Mouse (Mus musculus) forebrain, embryonic 12.5 days (tissue): ENCODE data around the gene Muc1. TPM values are rescaled to one million over a fixed set of nuclear protein-coding genes. Genes with fewer than 3 reads are reported as not detected.

Experiments
- ATAC-seq: fragments of 200-750 bp; cut with Nextera tagmentation; 2 replicates; pipeline ENCODE4 v1.8.0; 2017; ENCODE audit warnings: moderate TSS enrichment; ENCODE audit not compliant: low FRiP score
- H3K27ac ChIP-seq: fragments of 300-500 bp; sonication (generic); 2 replicates; pipeline ENCODE4 v1.5.1; 2016; ENCODE audit warnings: mild to moderate bottlenecking
- H3K27me3 ChIP-seq: fragments of 300-500 bp; sonication (generic); 2 replicates; pipeline ENCODE4 v1.6.1; 2016; ENCODE audit warnings: mild to moderate bottlenecking
- H3K36me3 ChIP-seq: fragments of 300-500 bp; sonication (generic); replicated peaks from 2 replicates; pipeline ENCODE4 v1.6.1; 2016; ENCODE audit warnings: mild to moderate bottlenecking
- H3K4me1 ChIP-seq: fragments of 300-500 bp; sonication (generic); 2 replicates; pipeline ENCODE4 v1.6.1; 2016
- H3K4me2 ChIP-seq: fragments of 300-500 bp; sonication (generic); 2 replicates; pipeline ENCODE4 v1.6.1; 2016; ENCODE audit warnings: mild to moderate bottlenecking, moderate library complexity
- H3K4me3 ChIP-seq: fragments of 300-500 bp; sonication (generic); replicated peaks from 2 replicates; pipeline ENCODE4 v1.5.1; 2016; ENCODE audit warnings: mild to moderate bottlenecking
- H3K9ac ChIP-seq: fragments of 300-500 bp; sonication (generic); 2 replicates; pipeline ENCODE4 v1.6.1; 2016; ENCODE audit warnings: mild to moderate bottlenecking
- H3K9me3 ChIP-seq: fragments of 300-500 bp; sonication (generic); 2 replicates; pipeline ENCODE4 v1.6.1; 2016
- WGBS: fragments of 180-500 bp; shearing (Covaris S2); methylation state at CpG from one replicate; pipeline ENCODE4 v1.1.7; 2016; 5-methylcytosine and 5-hydroxymethylcytosine counted together
- microRNA counts: library from miRNA; unstranded; fragments of <30 nt; microRNA quantifications from one replicate; lab custom pipeline; 2017
- microRNA-seq: library from miRNA; unstranded; fragments of <30 nt; microRNA quantifications from one replicate; pipeline ENCODE4, GENCODE M21; 2017
- polyA plus RNA-seq: library from polyadenylated mRNA; unstranded; fragments of >200 nt; fragmentation: Nextera tagmentation; extraction: Ambion mirVana; gene quantifications from 2 replicates; pipeline ENCODE4 v1.2.1, GENCODE M21; 2016

Gene Muc1
- polyA plus RNA-seq, 1 experiment from 2014 or later: 4.7 TPM

- Histone ChIP-seq H3K27me3 (peaks cover 53% of the 10 kb centered on the region), H3K4me2 (peak overlapping the region; percentile 87), H3K9me3 (no peaks in the 10 kb centered on the region), H3K36me3 (no peaks in the 10 kb centered on the region), H3K9ac (peak overlapping the region; percentile 52), H3K4me3 (peak overlapping the region; percentile 45), H3K27ac (peak overlapping the region; percentile 61; the same call in 1 of the 2 replicates), H3K4me1 (peaks cover 43% of the 10 kb centered on the region)
- 2% methylated on average over 35 of the region's 35 CpGs for WGBS
- peak; percentile 71 for ATAC-seq
These were observed 50.5 kb downstream of the Muc1 start for GRCm38 (mm10) chr3:89279153-89279890.

GRCm38 (mm10) chr3:89280050-89280605, 51.3 kb downstream of the Muc1 start:
- peak overlapping the region; percentile 61; the same call in 1 of the 2 replicates for H3K27ac ChIP-seq

GRCm38 (mm10) chr3:89280606-89281511, 52.0 kb downstream of the Muc1 start, which contains the start of gene Efna1:
Efna1 (minus strand) TSS chr3:89281142.
- Histone ChIP-seq H3K36me3 (no peaks in the 10 kb centered on the region), H3K9me3 (no peaks in the 10 kb centered on the region), H3K27me3 (peaks cover 57% of the 10 kb centered on the region), H3K4me3 (peak within 1 kb of the TSS; percentile 45), H3K4me1 (peaks cover 43% of the 10 kb centered on the region), H3K4me2 (peak within 1 kb of the TSS; percentile 87), H3K27ac (peak within 1 kb of the TSS; percentile 25; the same call in 1 of the 2 replicates), H3K9ac (peak within 1 kb of the TSS; percentile 52)
- peak; percentile 49 for ATAC-seq
- WGBS: 1% methylated on average over 52 of the region's 52 CpGs

More at GRCm38 (mm10) chr3:89280050-89280605, 51.3 kb downstream of the Muc1 start:
- Histone ChIP-seq H3K4me3 (peak overlapping the region; percentile 45), H3K9me3 (no peaks in the 10 kb centered on the region), H3K27me3 (peaks cover 57% of the 10 kb centered on the region), H3K4me1 (peaks cover 43% of the 10 kb centered on the region), H3K9ac (peak overlapping the region; percentile 52), H3K36me3 (no peaks in the 10 kb centered on the region), H3K4me2 (peak overlapping the region; percentile 87)
- WGBS: under 1% methylated on average over 29 of the region's 29 CpGs
- ATAC-seq: peak; percentile 20; the same call in 1 of the 2 replicates

- 13% methylated on average over 20 of the region's 20 CpGs for WGBS
- Histone ChIP-seq H3K27ac (no peak overlapping the region), H3K27me3 (peaks cover 57% of the 10 kb centered on the region), H3K9ac (no peak overlapping the region; the same call in 1 of the 2 replicates), H3K4me3 (peak overlapping the region; percentile 45), H3K36me3 (no peaks in the 10 kb centered on the region), H3K9me3 (no peaks in the 10 kb centered on the region), H3K4me1 (peaks cover 43% of the 10 kb centered on the region), H3K4me2 (peak overlapping the region; percentile 87)
- ATAC-seq: no peak
These were observed 52.9 kb downstream of the Muc1 start for GRCm38 (mm10) chr3:89281579-89282290.

GRCm38 (mm10) chr3:89282291-89282643, 53.4 kb downstream of the Muc1 start:
- 28% methylated on average over 4 of the region's 4 CpGs for WGBS
- Histone ChIP-seq H3K27me3 (peaks cover 53% of the 10 kb centered on the region), H3K4me1 (peaks cover 39% of the 10 kb centered on the region), H3K9me3 (no peaks in the 10 kb centered on the region), H3K27ac (no peak overlapping the region), H3K9ac (no peak overlapping the region; the same call in 1 of the 2 replicates), H3K36me3 (no peaks in the 10 kb centered on the region), H3K4me3 (no peak overlapping the region), H3K4me2 (no peak overlapping the region)
- ATAC-seq: no peak

MicroRNAs encoded within 50 kb of the gene (microRNA counts, 519-probe panel; counts per million panel counts)
- 3,316 counts per million, percentile 29 among the panel's probes with 10 or more counts for microRNA mmu-miR-92b (lab: Ali Mortazavi, UCI)

Small RNA genes lying within 50 kb of the gene (microRNA-seq; reads per million reads assigned to microRNA genes)
- gene Mir92b: 21,153 reads per million, percentile 97 among the genes with 10 or more reads in this experiment

Other genes starting within 250 kb of the Muc1 start
- 36.0 and 40.0 TPM in 2 replicates for gene Rusc1, start 135.7 kb upstream of the Muc1 start, polyA plus RNA-seq
- gene Gm43738, start 128.0 kb upstream of the Muc1 start, polyA plus RNA-seq: 0.12 TPM in 1 of 2 replicates, not detected in the other
- 292 and 322 TPM in 2 replicates for gene Fdps, start 127.1 kb upstream of the Muc1 start, polyA plus RNA-seq
- 0.09 and 0.22 TPM in 2 replicates for gene Pklr, start 92.9 kb upstream of the Muc1 start, polyA plus RNA-seq
- gene Hcn3, start 68.9 kb upstream of the Muc1 start, polyA plus RNA-seq: 11.2 and 15.1 TPM in 2 replicates
- gene Clk2, start 64.3 kb upstream of the Muc1 start, polyA plus RNA-seq: 41.1 and 42.5 TPM in 2 replicates
- gene Scamp3, start 51.6 kb upstream of the Muc1 start, polyA plus RNA-seq: 89.7 and 94.4 TPM in 2 replicates
- 25.6 and 26.3 TPM in 2 replicates for gene Fam189b, start 45.9 kb upstream of the Muc1 start, polyA plus RNA-seq
- gene Gba, start 26.1 kb upstream of the Muc1 start, polyA plus RNA-seq: 34.3 and 37.4 TPM in 2 replicates
- 95.1 and 97.9 TPM in 2 replicates for gene Thbs3, start 13.9 kb upstream of the Muc1 start, polyA plus RNA-seq
- 185 and 194 TPM in 2 replicates for gene Mtx1, start 2.0 kb upstream of the Muc1 start, polyA plus RNA-seq
- 249 and 252 TPM in 2 replicates for gene Krtcap2, start 16.9 kb downstream of the Muc1 start, polyA plus RNA-seq
- gene Trim46, start 17.3 kb downstream of the Muc1 start, polyA plus RNA-seq: 25.1 and 26.6 TPM in 2 replicates
- 79.1 and 84.3 TPM in 2 replicates for gene Dpm3, start 30.3 kb downstream of the Muc1 start, polyA plus RNA-seq
- 28.6 and 29.7 TPM in 2 replicates for gene Slc50a1, start 41.5 kb downstream of the Muc1 start, polyA plus RNA-seq
- gene Efna1, start 52.1 kb downstream of the Muc1 start, polyA plus RNA-seq: 9.7 and 12.6 TPM in 2 replicates
- gene Efna3, start 93.9 kb downstream of the Muc1 start, polyA plus RNA-seq: 11.9 and 14.9 TPM in 2 replicates
- 17.1 and 20.0 TPM in 2 replicates for gene Efna4, start 109.0 kb downstream of the Muc1 start, polyA plus RNA-seq
- gene Adam15, start 120.9 kb downstream of the Muc1 start, polyA plus RNA-seq: 22.7 and 28.2 TPM in 2 replicates
- gene Dcst2, start 132.9 kb downstream of the Muc1 start, polyA plus RNA-seq: 0.13 and 0.22 TPM in 2 replicates
- gene Dcst1, start 136.2 kb downstream of the Muc1 start, polyA plus RNA-seq: 0.36 and 0.54 TPM in 2 replicates
- 0.45 and 0.62 TPM in 2 replicates for gene Zbtb7b, start 165.7 kb downstream of the Muc1 start, polyA plus RNA-seq
- gene Lenep, start 173.7 kb downstream of the Muc1 start, polyA plus RNA-seq: 0.24 and 2.0 TPM in 2 replicates
- gene Flad1, start 182.8 kb downstream of the Muc1 start, polyA plus RNA-seq: 32.2 and 33.1 TPM in 2 replicates
- gene Cks1b, start 189.3 kb downstream of the Muc1 start, polyA plus RNA-seq: 363 and 395 TPM in 2 replicates
- 28.4 and 30.9 TPM in 2 replicates for gene Shc1, start 189.4 kb downstream of the Muc1 start, polyA plus RNA-seq
- 47.2 and 48.8 TPM in 2 replicates for gene Pygo2, start 201.2 kb downstream of the Muc1 start, polyA plus RNA-seq
- gene Pbxip1, start 207.6 kb downstream of the Muc1 start, polyA plus RNA-seq: 14.4 and 14.7 TPM in 2 replicates
- 65.6 and 66.1 TPM in 2 replicates for gene Pmvk, start 225.5 kb downstream of the Muc1 start, polyA plus RNA-seq